Mouse (Mus musculus) macrophage (primary cell): ENCODE data around the gene Col4a4. TPM values are rescaled to one million over a fixed set of nuclear protein-coding genes. Genes with fewer than 3 reads are reported as not detected.

Experiments
- polyA plus RNA-seq: library from polyadenylated mRNA; stranded (reverse); fragments of 250-400 nt; gene quantifications from 3 replicates; pipeline ENCODE4 v1.2.4, GENCODE M21; 2018; ENCODE audit warnings: inconsistent platforms

Gene Col4a4
- polyA plus RNA-seq, 1 experiment from 2014 or later = not detected

Other genes with a start within 250 kb of the Col4a4 start
- not detected in 3 replicates for gene Col4a3, start 72 bp upstream of the Col4a4 start, polyA plus RNA-seq
- gene Mff, start 138.0 kb upstream of the Col4a4 start, polyA plus RNA-seq = 102 to 118 TPM (median 104 TPM) in 3 replicates
- gene Tm4sf20, start 181.6 kb upstream of the Col4a4 start, polyA plus RNA-seq = not detected in 3 replicates
- gene Gm47791, start 184.4 kb upstream of the Col4a4 start, polyA plus RNA-seq = not detected in 3 replicates